Mouse (Mus musculus) CH12.LX (cell line): ENCODE data around the gene Olfr12.

Experiments
- CHD1 ChIP-seq: IDR thresholded peaks from 2 replicates; pipeline ENCODE4 v1.6.1; 2012; ENCODE audit warnings: low read depth, low read length, improper control_type of control experiment, inconsistent platforms
- CTCF ChIP-seq, 2 experiments: IDR thresholded peaks in 1 of 2; conservative IDR thresholded peaks in 1 of 2; 2 replicates each; pipeline ENCODE4 v1.5.1; 2011 to 2012; ENCODE audit warnings: low read depth in 2 of 2, low read length in 2 of 2, improper control_type of control experiment in 1 of 2, inconsistent platforms in 1 of 2, mild to moderate bottlenecking in 1 of 2, moderate library complexity in 1 of 2
- E2F4 ChIP-seq: IDR thresholded peaks from 2 replicates; pipeline ENCODE4 v1.6.1; 2011; ENCODE audit warnings: low read depth, low read length, improper control_type of control experiment; ENCODE audit not compliant: insufficient replicate concordance
- EP300 ChIP-seq: IDR thresholded peaks from 2 replicates; pipeline ENCODE4 v1.6.1; 2011; ENCODE audit warnings: low read length, improper control_type of control experiment
- KAT2A ChIP-seq: IDR thresholded peaks from 2 replicates; pipeline ENCODE4 v1.6.1; 2012; ENCODE audit warnings: low read length, improper control_type of control experiment, inconsistent platforms; ENCODE audit not compliant: insufficient replicate concordance
- MAZ ChIP-seq: IDR thresholded peaks from 2 replicates; pipeline ENCODE4 v1.6.1; 2012; ENCODE audit warnings: low read depth, mild to moderate bottlenecking, inconsistent platforms, low read length, improper control_type of control experiment, moderate library complexity
- MYC ChIP-seq: IDR thresholded peaks from 2 replicates; pipeline ENCODE4 v1.6.1; 2011; ENCODE audit warnings: low read depth, mild to moderate bottlenecking, improper control_type of control experiment, low read length
- SMC3 ChIP-seq: IDR thresholded peaks from 2 replicates; pipeline ENCODE4 v1.6.1; 2011; ENCODE audit warnings: low read depth, low read length, improper control_type of control experiment
- TBP ChIP-seq: conservative IDR thresholded peaks from 2 replicates; pipeline ENCODE4 v1.6.1; 2011; ENCODE audit warnings: low read depth, low read length, improper control_type of control experiment
- TCF12 ChIP-seq: IDR thresholded peaks from 2 replicates; pipeline ENCODE4 v1.6.1; 2014; ENCODE audit warnings: low read depth, mild to moderate bottlenecking, inconsistent platforms, low read length, improper control_type of control experiment
- UBTF ChIP-seq: IDR thresholded peaks from 2 replicates; pipeline ENCODE4 v1.6.1; 2012; ENCODE audit warnings: low read depth, mild to moderate bottlenecking, inconsistent platforms, low read length, improper control_type of control experiment, moderate library complexity
- ZC3H11A ChIP-seq: IDR thresholded peaks from 2 replicates; pipeline ENCODE4 v1.6.1; 2012; ENCODE audit warnings: low read depth, mild to moderate bottlenecking, inconsistent platforms, low read length, improper control_type of control experiment
- ZNF384 ChIP-seq: IDR thresholded peaks from 2 replicates; pipeline ENCODE4 v1.6.1; 2012; ENCODE audit warnings: low read depth, low read length, improper control_type of control experiment, inconsistent platforms

DNA sequence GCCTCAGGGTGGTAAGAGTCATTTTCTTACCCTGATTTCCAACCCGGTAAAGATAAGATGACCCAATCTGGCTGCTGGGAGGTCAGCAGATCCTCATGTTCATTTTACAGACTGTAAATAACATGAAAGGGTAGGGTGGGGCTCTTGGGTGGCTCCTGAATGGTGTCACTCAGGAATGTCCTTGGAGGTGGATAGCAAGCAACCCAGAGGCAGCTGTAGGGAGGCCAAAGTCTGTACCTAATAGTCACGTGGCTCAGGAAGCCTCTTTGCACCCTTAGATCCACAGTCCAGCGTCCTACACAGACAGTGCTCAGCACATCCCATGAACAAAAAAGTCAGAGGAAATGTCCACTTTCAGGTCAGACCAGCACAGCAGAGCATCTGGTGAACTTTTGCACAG lies 21.6 kb upstream of the Olfr12 start:
- no peak for TF ChIP-seq CTCF (conservative IDR thresholded peaks at IDR 0.05 in 1 of 2, IDR thresholded peaks at IDR 0.05 in 1 of 2; ENCODE audit: low read depth in 2 of 2, low read length in 2 of 2)
- TF ChIP-seq TBP = no peak
- no peak for TF ChIP-seq UBTF
- no peak for TF ChIP-seq KAT2A
- no peak for TF ChIP-seq SMC3
- no peak for TF ChIP-seq E2F4
- TF ChIP-seq TCF12 = no peak
- TF ChIP-seq EP300 = no peak
- TF ChIP-seq MAZ = no peak
- TF ChIP-seq MYC = no peak
- no peak for TF ChIP-seq CHD1
- no peak for TF ChIP-seq ZNF384
- no peak for TF ChIP-seq ZC3H11A
